Mouse (Mus musculus) heart, adult 9 months (tissue): ENCODE results near the gene Olfr996.
"Not testable (repeated sequence)": the region's sequence is repeated elsewhere in the genome, so short reads cannot be mapped to it uniquely, and the experiment has no call there.

ENCODE experiments used
- DNase-seq, 2 experiments: peaks; one replicate each; pipeline ENCODE4 v3.0.0; 2022; ENCODE audit warnings: low spot score in 2 of 2

Olfr996 gene

DNA sequence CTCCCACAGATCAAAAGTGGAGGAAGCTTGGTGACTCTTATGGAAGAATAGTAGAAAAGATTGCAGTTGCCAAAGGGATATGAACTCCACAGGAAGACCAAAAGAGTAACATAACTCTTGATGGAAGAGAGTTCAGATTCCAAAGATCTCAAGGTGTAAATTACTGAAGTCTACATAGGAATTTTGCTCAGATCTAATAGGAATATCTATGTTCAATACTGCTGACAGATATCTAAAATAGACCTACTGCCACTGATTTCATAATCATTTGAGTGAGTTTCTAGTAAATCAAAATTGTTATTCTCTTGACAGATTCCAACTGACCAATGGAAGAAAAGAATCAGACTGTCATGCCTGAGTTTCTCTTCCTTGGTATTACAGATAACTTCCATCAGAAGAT, at the start of gene Olfr996:
Gene Olfr996, plus strand, starts transcription at position 301 of the 400 bp plus-strand sequence.
- no peak for DNase-seq

DNA sequence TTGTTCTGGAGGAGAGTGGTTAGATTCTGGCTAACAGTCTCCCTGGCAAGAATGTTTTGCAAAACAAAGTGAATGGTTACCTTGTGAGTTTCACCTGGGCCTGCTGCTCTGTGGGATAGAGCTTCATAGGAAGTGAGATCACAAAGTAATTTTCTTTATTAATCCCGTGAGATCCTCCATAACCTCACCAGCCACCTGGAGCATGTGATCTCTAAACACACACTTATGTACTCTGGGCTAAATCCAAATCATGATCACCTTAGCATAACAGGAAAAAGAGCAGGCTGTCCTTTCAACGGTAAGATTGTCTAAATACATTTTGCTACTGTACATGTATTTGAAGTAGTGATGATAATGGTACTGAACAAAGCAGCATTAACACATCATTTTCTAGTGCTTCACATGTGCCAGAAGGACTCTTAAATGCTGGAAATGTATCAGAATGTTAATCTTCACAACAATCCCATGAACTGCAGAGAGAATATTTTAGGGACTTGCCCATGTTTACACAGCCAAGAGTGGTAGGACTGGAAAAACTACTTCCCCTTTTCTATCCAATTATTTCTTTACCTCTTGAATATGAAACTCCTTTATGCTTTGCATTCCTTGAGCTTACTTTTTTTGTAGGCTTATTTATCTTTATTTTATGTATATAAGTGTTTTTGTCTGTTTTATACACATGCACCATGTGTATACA, 46.8 kb upstream of the Olfr996 start:
- no peak for DNase-seq

GRCm38 (mm10) chr2:85533934-85534333, 45.1 kb upstream of the Olfr996 start:
- no peak for DNase-seq

DNA sequence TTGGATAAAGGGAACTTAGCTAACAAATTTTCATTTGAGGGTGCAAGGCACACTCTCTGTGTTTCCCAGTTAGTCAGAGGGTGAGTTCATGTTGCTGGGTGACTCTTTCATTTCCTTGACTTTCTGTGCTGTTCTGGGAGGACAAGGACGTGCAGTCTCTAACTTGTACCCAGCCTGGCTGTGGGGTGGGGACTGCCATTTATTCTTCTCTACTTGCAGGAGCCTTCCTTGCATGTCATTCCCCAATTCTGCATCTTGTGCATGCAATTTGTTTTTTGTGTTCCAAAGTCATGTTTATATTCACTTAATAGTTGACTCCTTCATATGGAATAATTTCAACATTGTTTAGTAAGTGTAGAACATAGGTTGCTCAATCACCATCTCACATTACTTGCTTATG, 24.2 kb upstream of the Olfr996 start:
- DNase-seq: no peak

- DNase-seq: no peak
Observed at GRCm38 (mm10) chr2:85560226-85560625, 18.8 kb upstream of the Olfr996 start.

DNA sequence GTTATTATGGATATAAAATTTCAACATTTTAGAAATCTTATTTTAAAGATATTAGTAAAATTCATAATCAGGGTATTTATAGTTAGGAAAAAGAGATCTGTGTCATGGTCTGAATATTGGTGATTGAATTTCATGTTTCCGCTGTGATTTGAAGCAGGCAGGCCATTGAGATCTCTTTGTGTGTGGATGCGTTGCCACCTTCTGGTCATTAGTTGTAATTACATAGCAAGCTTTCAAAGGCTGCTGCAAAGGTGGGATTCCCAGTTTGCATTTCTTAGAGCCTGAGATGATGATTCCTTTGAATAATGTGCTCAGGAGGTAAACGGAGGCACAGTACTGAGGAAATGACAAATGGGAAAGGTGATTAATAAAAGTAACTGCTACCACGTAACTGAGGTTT, 17.8 kb upstream of the Olfr996 start:
- DNase-seq: peak in 1 of 2 experiments; percentile 34

DNA sequence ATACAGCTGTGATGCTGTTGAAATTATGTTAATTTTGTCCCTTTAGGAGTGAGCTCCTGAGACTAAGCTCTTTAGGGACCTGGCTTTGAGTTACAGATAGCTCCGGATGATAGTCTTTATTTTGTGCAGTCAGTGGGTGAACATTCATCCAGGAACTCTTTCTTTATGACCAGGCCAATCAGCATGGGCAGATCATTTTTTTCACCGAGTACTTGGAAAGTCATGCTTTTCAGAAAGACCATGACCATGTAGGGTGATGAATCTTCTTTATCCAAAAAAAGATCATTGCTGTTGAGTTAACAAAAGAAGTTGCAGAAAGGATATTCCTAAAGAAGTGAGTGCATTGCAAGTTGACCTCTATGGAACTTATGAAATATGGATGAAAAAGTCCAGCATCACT, 9.6 kb downstream of the Olfr996 start, which contains the start of gene Olfr998:
Gene Olfr998, plus strand, starts transcription at position 301 of the 400 bp plus-strand sequence.
- DNase-seq: not testable (repeated sequence)

- no peak for DNase-seq
Observed at GRCm38 (mm10) chr2:85611803-85612202, 32.8 kb downstream of the Olfr996 start, which contains the start of gene Olfr1000. TSS of gene Olfr1000 (minus strand) at chr2:85611903.
